Mouse (Mus musculus) c-Kit-negative CD71-positive TER-119-positive erythroid progenitor cells, embryonic 14.5 days (primary cell): ENCODE data around the gene Anks1b.

Source experiments
- DNase-seq: peaks from one replicate; pipeline ENCODE4 v3.0.0-alpha.2; 2013; ENCODE audit warnings: low read depth, low spot score

Anks1b gene

DNA sequence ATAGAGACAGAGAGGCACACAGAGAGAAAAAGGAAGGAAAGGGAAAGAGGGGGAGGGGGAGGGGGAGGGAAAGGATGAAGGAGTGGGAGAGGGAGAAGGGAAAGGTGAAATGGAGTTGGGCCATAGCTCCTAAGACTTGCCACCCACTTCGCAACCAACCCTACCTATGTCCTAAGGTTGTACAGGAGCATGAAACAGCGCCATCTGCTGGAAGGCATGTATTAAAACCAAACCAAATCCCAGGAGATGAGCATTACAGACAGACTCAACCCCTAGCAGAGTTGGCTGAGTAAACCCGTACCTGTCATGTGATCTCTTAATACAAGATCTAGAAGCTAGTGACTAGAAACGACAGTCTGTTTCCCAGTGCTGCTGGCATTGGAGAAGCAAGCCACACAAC is 500.2 kb downstream of the Anks1b start:
- no peak for DNase-seq

- no peak for DNase-seq
These were observed 503.3 kb downstream of the Anks1b start for GRCm38 (mm10) chr10:90376605-90377004.

GRCm38 (mm10) chr10:90380062-90380461 is 506.8 kb downstream of the Anks1b start:
- DNase-seq, result no peak

DNA sequence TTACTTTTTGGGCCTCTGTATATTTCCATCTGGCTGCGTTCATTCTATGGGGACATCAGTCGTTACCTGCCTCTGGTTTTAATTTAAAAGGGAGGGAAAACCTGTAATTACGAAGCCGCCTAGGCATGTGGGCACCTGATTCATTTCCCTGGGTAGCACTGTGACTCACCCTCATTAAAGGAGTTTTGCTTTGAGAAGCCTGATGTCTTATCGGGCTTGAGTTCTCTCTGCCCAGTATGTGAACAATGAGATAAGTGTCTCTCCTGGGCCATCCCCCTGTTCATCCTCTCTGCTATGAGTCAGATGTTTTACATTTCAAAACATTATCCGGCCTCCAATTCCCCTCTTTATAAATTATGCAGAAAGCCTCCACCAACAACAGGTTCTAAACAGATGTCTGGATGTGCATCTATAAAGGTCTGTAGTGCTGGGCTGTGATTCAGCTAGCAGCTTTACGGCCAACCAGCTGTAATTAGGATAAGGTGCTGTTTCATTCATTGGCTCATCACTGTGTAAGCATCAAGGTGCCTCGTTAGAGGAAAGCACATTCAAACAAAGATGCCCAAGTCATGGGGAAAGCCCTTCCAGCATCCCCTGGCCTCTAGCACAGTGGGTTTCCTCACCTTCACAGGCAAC is 507.5 kb downstream of the Anks1b start:
- no peak for DNase-seq

- no peak for DNase-seq
These were observed 527.1 kb downstream of the Anks1b start for GRCm38 (mm10) chr10:90400382-90400781.

- no peak for DNase-seq
These were observed 535.2 kb downstream of the Anks1b start for GRCm38 (mm10) chr10:90408484-90408883.

- DNase-seq, result no peak
These were observed 558.2 kb downstream of the Anks1b start for GRCm38 (mm10) chr10:90431527-90431926.

DNA sequence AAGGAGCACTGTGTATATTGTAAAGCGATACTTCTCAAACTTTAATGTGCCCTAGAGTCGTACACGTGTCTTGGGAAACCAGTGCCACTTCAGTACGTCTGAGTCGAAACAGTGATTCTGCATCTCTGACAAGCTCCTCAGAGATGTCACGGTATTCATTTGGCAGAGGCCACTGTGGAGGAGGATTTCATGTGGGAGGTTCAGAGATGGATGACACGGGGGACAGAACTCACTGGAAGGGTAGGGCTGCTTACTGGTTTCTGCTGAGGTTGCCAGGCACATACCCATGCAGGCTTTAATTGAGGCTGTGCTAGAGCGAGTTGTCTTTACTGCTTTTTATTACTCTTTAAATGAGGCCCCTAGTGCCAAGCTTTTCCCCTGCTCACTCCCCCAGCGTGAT is 558.7 kb downstream of the Anks1b start:
- DNase-seq, result no peak

GRCm38 (mm10) chr10:90432479-90432878 is 559.2 kb downstream of the Anks1b start:
- DNase-seq, result no peak

DNA sequence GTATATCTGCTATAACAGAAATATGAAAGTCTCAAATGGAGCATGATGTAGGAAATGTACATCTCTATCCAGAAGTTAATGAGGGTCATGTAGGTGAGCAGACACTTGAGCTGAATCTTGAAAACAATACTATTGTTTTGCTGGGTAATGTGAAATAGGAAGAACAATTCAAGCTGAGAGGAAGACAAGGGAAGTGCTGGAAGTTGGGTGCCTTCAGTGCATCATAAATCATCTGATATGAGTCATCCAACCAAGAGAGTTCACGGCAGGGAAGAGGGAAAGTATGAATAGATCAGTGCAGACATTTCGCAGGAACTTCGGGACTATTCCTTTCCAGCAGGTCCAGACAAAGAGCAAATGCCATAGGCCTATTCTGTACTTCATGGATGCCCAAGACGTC is 567.7 kb downstream of the Anks1b start:
- no peak for DNase-seq

DNA sequence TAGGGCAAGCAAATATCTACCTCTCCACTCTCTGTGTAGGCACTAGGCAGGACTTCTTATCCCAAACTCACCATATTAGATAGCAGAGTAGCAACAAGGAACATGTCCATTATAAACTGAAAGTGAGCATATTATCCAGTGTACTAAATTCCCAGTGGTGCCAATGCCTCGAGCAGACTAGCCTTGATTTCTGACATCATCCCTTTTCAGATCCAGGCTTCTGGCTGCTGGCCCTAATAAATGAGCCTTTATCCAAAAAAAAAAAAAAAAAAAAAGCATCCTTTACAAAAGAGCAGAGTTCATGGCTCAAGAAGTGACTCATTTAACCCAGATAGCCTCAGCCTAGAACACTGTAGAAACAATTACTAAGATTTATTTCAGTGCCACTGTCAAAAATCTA is 568.3 kb downstream of the Anks1b start:
- DNase-seq, result no peak

GRCm38 (mm10) chr10:90464906-90465305 is 591.6 kb downstream of the Anks1b start:
- DNase-seq, result no peak

DNA sequence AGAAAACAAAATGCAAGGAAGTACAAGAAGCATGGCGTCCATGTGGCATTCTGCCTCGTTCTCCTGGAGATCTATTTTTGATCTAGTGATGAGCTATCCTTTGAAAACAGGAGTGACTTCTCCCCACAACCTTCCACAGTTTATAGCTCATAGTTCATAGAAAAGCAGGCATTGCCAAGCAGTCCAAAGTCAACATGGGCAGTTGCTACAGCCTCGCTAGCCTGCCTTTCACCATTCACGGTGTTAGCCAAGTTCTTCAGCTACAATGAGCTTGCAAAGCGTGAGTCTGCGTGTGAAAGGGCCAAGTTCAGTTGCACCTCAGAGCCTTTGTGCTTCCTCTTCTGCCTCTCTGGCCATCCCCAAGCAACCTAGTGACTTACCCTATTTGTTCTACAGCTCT is 592.1 kb downstream of the Anks1b start:
- DNase-seq, result no peak

DNA sequence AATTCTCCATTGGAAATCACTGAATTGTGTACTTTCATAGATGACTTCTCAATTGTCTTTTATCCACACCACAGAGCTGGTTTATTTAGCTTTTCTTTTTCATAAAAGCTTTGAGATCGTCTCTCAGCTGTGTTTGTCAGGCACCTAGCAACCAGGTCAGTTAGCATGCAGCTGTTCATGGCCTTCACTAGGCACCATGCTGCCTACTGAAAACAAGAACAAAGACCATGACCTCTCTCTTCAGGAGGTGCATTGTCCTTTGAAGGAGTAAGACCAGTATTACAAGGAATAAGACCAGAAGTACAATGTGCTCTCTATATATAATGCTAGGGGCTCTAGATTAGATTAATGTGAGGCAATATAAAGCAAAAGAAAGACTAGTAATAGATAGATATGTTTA is 594.2 kb downstream of the Anks1b start:
- no peak for DNase-seq

- no peak for DNase-seq
These were observed 620.1 kb downstream of the Anks1b start for GRCm38 (mm10) chr10:90493436-90493835.

DNA sequence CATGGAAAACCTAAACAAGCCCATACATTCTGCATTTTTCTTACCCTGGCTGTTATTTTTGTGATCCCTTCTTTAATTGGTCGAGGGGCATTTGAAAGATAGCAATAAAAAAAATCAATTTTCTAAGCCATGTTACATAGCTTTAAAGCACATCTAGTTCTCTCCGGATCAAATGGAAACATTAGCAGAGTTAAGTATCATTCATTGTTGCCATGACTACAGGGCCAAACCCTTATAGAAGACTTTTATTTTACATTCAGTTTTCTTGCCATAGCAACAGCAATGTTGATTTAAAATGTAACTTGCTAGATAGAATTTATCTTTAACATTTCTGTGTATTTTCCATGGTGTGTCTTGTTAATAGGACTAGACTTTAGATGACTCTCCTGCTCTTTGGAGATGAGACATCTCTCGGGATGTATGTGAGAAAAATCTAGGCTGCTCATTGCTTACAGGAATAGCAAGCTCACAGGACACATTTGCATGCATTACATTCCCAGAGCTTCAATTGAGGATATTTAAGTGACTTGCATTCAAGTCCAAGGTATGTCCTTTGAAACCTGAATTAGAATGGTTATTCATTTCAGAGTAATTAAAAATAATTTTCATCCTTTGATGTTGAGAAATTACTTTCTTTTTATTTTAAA is 620.8 kb downstream of the Anks1b start:
- DNase-seq, result no peak

- DNase-seq, result no peak
These were observed 621.7 kb downstream of the Anks1b start for GRCm38 (mm10) chr10:90494981-90495516.

DNA sequence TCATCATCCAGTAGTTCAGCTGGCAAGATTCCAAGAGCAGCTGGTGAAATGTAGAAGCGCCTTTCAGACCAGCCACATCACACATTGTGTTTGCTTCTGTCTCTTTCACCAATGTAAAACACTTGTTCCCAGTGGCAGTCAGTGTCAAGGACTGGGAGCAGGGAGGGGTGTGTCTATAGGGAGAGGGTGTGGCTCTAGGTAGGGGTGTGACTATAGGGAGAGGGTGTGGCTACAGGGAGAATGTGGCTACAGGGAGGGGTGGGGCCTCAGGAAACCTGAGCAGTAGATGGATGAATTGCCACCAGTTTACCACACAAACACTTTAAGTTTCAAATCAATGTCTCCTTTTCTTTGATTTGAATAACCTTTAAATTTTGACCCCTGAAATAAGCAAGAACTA is 634.3 kb downstream of the Anks1b start:
- DNase-seq, result no peak

DNA sequence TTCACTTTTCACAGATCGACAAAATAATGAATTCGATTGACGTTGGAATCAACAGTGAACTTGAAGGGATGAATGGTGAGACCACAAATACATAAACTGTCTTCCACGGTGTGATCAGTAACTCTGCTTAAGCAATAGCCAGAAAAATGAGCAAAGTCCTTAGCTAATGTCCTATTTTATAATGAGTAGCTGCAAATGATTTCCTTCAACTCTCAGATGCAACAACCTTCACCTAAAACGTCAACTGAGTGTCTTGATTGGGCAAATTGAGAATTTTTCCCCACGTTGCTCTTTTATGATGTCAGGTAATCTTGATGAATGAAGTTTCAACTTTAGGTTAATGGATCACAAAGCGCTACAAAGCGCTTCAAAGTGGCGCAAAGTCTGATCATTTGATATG is 639.5 kb downstream of the Anks1b start:
- DNase-seq, result no peak

DNA sequence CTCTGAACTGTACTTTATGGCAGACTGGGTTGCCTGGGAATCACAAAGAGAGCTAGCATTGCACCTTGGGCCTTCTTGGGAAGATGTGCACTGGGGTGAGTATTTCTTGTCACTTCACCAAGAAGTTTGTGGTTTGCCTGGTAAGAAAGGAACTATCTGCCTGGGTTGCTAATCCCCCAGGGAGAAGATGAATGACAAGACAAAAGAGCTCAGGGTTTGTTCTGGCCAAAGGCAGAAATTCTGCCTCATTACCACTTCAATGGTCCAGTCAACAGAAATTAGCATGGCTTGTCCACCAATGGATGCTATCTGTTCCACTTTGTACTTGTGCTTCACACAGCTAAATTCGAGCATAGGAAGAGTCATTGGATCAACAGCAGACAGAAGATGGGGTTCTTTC is 658.5 kb downstream of the Anks1b start:
- DNase-seq, result no peak

DNA sequence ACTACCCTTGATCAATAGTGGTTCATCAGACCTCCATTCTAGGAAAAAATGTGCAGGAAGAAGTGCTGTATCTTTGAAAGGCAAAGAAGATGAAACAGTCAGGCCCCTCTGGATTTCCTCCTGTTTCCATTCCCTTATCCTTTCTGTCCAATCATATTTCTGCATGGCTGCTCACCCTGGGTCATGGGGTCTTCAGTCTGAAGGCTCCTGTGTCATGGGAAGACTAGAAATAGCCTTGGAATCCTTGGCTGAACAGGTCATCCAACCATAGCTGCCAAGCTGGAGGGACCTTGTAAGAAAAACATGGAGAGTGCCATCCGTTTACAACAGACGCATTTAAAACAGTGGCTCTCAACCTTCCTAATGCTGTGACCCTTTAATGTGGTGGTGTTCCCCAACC is 662.1 kb downstream of the Anks1b start:
- DNase-seq, result no peak

DNA sequence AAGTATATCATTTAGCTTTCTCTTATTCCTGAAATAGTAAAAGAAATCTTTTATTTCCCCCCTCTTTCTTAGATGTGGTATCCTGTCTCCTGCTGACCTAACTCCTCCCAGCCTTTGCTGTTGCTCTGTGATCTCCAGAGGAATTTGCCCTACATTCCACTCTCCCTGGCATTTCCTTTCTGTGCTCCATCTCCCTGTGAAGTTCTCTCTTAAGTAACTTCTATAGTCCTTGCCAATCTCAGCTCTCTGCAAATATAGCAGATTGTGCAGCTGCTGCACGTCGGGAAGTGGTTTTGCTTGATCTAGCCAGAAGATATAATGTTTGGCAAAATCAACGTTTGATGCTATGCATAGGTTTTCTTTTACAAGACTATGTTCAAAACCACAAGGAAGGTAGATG is 673.3 kb downstream of the Anks1b start:
- no peak for DNase-seq

DNA sequence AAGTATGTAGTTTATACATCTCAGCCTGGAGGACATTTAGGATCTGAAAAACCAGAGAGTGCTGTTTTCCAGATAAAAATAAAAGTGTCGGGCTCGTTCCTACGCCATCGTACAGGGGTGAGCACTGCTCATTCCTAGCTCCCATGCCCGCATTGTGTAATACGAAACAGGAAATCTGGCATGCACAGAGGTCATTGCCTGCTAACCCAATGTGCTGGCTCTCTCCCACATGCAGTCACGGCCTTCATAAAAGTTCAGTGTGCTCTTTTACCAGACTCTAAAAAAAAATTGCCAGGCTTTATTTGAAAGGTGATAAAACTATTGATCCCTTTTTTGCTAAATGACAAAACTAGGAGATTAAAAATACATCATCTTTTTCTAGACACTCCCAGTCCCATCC is 689.6 kb downstream of the Anks1b start:
- DNase-seq, result no peak
